Mouse (Mus musculus): ENCODE data around the gene Zdhhc22. TPM values are rescaled to one million over a fixed set of nuclear protein-coding genes. Genes with fewer than 3 reads are reported as not detected.
A peak's percentile ranks its signal among the peaks of the same experiment; 100 is the strongest.

The Zdhhc22 gene
- polyA plus RNA-seq, 1 experiment from 2014 or later: 0.72 TPM

- Histone ChIP-seq H3K9ac (replicated peaks; ENCODE audit: low read length) (no peak overlapping the region), H3K4me2 (ENCODE audit: low read depth, low read length) (no peak overlapping the region), H3K27ac (replicated peaks; ENCODE audit: low read depth, low read length) (no peak overlapping the region), H3K36me3 (replicated peaks; ENCODE audit: control insufficient read depth, insufficient read depth, low read depth, low read length) (no peaks in the 10 kb centered on the region), H3K4me3 (ENCODE audit: low read depth, low read length) (no peak overlapping the region), H3K27me3 (ENCODE audit: control insufficient read depth, insufficient read depth, low read length) (peaks cover 2% of the 10 kb centered on the region; the same call in 1 of the 2 replicates), H3K9me3 (replicated peaks; ENCODE audit: control insufficient read depth, low read length) (no peaks in the 10 kb centered on the region), H3K4me1 (ENCODE audit: control insufficient read depth, insufficient read depth, low read length) (no peaks in the 10 kb centered on the region; the same call in 1 of the 2 replicates)
- DNase-seq (ENCODE audit: low spot score): no peak
- ATAC-seq (replicated peaks; ENCODE audit: insufficient number of reproducible peaks, low FRiP score, low TSS enrichment, low read depth): no peak
- WGBS: 32% methylated on average over 15 of the region's 15 CpGs
These were observed 12.4 kb downstream of the Zdhhc22 start for GRCm38 (mm10) chr12:86977833-86978232.

DNA sequence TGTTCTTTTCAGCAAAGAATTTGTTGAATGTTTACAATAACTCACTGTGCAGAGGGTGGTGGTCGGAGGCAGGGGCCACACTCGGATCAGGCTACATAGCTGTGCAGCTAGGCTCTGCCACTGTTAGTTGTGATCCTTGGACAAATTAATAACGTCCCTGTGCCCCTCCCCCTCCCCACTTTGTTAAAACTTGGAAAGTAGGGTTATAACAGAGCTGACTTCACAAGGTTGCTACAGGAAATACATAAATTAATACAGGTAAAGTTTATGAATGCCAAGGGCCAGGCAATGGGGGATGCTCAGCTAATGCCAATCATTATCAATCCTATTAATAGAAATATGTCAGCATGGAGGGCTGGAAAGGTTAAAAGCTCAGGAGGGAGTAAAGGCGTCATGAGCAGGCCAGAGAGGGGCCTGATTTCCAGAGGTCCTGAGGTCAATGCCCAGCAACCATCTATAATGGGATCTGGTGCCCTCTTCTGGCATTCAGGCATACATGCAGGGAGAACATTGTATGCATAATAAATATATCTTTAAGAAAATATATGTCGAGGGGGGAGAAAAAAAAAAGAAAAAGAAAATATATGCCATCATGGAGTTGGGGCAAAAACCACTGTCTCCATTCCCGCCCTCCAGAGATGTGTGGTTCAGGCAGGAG, 13.6 kb downstream of the Zdhhc22 start:
- Histone ChIP-seq H3K36me3 (replicated peaks; ENCODE audit: control insufficient read depth, insufficient read depth, low read depth, low read length) (no peaks in the 10 kb centered on the region), H3K4me1 (ENCODE audit: control insufficient read depth, insufficient read depth, low read length) (no peaks in the 10 kb centered on the region; the same call in 1 of the 2 replicates), H3K9me3 (replicated peaks; ENCODE audit: control insufficient read depth, low read length) (no peaks in the 10 kb centered on the region), H3K27ac (replicated peaks; ENCODE audit: low read depth, low read length) (no peak overlapping the region), H3K4me3 (ENCODE audit: low read depth, low read length) (no peak overlapping the region), H3K9ac (replicated peaks; ENCODE audit: low read length) (no peak overlapping the region), H3K27me3 (ENCODE audit: control insufficient read depth, insufficient read depth, low read length) (peaks cover 2% of the 10 kb centered on the region; the same call in 1 of the 2 replicates), H3K4me2 (ENCODE audit: low read depth, low read length) (no peak overlapping the region)
- ATAC-seq (replicated peaks; ENCODE audit: insufficient number of reproducible peaks, low FRiP score, low TSS enrichment, low read depth) (no peak), DNase-seq (ENCODE audit: low spot score) (no peak)
- WGBS: 60% methylated on average over 6 of the region's 6 CpGs

DNA sequence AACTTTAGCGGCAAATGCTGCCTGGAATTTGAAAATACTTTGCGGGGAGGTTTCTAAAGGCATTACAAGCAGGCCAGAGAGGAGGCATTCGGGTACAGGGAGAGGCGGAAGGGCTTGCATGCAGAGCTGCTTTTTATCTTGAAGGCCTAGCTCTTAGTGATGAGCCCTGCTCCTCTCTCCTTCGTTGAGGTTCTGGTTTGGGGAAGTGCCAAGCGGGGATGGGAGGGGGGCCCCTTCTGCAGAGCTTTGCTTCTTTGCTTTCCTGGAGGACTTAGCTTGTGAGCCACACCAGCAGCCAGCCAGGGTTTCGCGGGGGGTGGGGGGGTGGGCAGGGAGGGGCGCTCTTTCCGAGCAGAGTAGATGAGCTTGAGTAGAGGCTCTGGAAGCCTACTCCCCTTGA, 14.5 kb downstream of the Zdhhc22 start:
- Histone ChIP-seq H3K9me3 (replicated peaks; ENCODE audit: control insufficient read depth, low read length) (no peaks in the 10 kb centered on the region), H3K4me3 (ENCODE audit: low read depth, low read length) (no peak overlapping the region), H3K27me3 (ENCODE audit: control insufficient read depth, insufficient read depth, low read length) (peaks cover 2% of the 10 kb centered on the region; the same call in 1 of the 2 replicates), H3K27ac (replicated peaks; ENCODE audit: low read depth, low read length) (no peak overlapping the region), H3K9ac (replicated peaks; ENCODE audit: low read length) (no peak overlapping the region), H3K4me2 (ENCODE audit: low read depth, low read length) (no peak overlapping the region), H3K4me1 (ENCODE audit: control insufficient read depth, insufficient read depth, low read length) (no peaks in the 10 kb centered on the region; the same call in 1 of the 2 replicates), H3K36me3 (replicated peaks; ENCODE audit: control insufficient read depth, insufficient read depth, low read depth, low read length) (no peaks in the 10 kb centered on the region)
- 43% methylated on average over 10 of the region's 10 CpGs for WGBS
- DNase-seq (ENCODE audit: low spot score) (no peak), ATAC-seq (replicated peaks; ENCODE audit: insufficient number of reproducible peaks, low FRiP score, low TSS enrichment, low read depth) (no peak)

DNA sequence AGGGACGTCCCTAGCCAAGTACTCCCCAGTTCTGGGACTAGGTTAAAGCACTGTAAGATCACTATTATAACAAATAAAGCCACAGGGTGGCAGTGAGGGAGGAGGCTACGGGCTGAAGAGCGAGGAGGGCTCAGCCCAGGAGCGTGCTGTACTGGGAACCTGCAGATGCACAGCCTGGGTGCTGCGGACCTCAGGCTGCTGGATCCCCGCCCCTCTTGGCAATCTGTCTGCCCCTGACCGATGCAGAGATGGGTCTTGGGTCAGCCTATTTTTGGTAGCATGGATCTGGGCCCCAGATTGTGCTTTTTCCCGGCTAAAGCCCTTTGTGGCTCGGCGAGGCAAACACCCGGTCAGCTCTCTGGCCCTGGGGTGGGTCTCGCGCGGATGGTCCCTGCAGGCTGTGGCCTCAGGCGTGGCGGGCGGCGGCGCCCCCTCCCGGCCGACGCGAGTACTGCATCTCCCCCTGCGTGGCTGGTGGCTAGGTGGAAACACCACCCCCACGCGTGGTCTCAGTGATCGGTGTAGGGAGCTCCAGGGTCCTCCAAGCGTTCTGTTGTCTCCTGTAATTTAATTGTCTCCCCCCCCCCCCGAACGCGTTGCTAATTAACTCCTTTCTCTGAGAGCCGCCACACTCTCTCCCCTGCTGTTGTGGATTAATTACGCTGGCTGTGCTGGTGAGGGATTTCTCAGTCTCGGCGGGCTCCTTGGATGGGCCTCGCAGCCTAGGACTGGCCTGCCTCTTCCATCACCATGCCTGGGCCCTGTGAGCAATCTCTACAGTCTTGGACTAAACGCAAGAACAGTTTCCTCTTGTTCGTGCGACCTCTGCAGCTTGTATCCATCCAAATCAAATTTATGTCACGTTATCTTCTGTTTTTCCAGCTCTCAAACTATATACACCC, 15.6 kb downstream of the Zdhhc22 start:
- H3K9ac ChIP-seq (replicated peaks; ENCODE audit: low read length): peak overlapping the region; percentile 34
- DNase-seq (ENCODE audit: low spot score) (peak; percentile 64), ATAC-seq (replicated peaks; ENCODE audit: insufficient number of reproducible peaks, low FRiP score, low TSS enrichment, low read depth) (peak; percentile 49)
- H3K4me1 ChIP-seq (ENCODE audit: control insufficient read depth, insufficient read depth, low read length): no peaks in the 10 kb centered on the region; the same call in 1 of the 2 replicates
- H3K4me3 ChIP-seq (ENCODE audit: low read depth, low read length): peak overlapping the region; percentile 26; the same call in 1 of the 2 replicates
- H3K9me3 ChIP-seq (replicated peaks; ENCODE audit: control insufficient read depth, low read length): no peaks in the 10 kb centered on the region
- peak overlapping the region; percentile 52 for H3K4me2 ChIP-seq (ENCODE audit: low read depth, low read length)
- H3K27me3 ChIP-seq (ENCODE audit: control insufficient read depth, insufficient read depth, low read length): peaks cover 2% of the 10 kb centered on the region; the same call in 1 of the 2 replicates
- WGBS: 6% methylated on average over 40 of the region's 40 CpGs
- no peak overlapping the region for H3K27ac ChIP-seq (replicated peaks; ENCODE audit: low read depth, low read length)
- no peaks in the 10 kb centered on the region for H3K36me3 ChIP-seq (replicated peaks; ENCODE audit: control insufficient read depth, insufficient read depth, low read depth, low read length)

GRCm38 (mm10) chr12:86973706-86974105, 16.5 kb downstream of the Zdhhc22 start:
- no peaks in the 10 kb centered on the region; the same call in 1 of the 2 replicates for H3K4me1 ChIP-seq (ENCODE audit: control insufficient read depth, insufficient read depth, low read length)
- WGBS: 30% methylated on average over 8 of the region's 8 CpGs
- ATAC-seq (replicated peaks; ENCODE audit: insufficient number of reproducible peaks, low FRiP score, low TSS enrichment, low read depth) (no peak), DNase-seq (ENCODE audit: low spot score) (no peak)
- H3K27ac ChIP-seq (replicated peaks; ENCODE audit: low read depth, low read length): no peak overlapping the region
- H3K27me3 ChIP-seq (ENCODE audit: control insufficient read depth, insufficient read depth, low read length): peaks cover 2% of the 10 kb centered on the region; the same call in 1 of the 2 replicates
- H3K9ac ChIP-seq (replicated peaks; ENCODE audit: low read length): no peak overlapping the region
- H3K4me3 ChIP-seq (ENCODE audit: low read depth, low read length): no peak overlapping the region
- H3K4me2 ChIP-seq (ENCODE audit: low read depth, low read length): no peak overlapping the region
- no peaks in the 10 kb centered on the region for H3K36me3 ChIP-seq (replicated peaks; ENCODE audit: control insufficient read depth, insufficient read depth, low read depth, low read length)
- H3K9me3 ChIP-seq (replicated peaks; ENCODE audit: control insufficient read depth, low read length): no peaks in the 10 kb centered on the region

DNA sequence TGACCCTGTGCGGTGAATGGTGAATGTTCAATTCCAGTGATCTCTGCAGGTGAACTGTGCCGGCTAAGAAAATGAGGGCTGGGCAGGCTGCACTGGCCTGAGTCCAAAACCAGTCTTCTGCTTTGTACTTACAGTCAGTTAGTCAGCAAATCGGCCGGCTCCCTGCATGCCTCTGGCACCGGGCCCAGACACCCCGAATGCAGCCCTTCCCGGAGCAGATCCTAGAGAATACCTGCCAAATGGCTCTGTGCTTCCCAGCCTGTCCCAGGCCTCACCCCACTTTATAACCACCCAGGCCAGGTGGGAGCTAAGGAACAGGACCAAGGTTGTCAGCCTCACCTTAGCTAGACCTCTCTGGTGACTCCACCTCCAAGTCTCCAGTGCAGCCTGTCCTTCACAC, 17.0 kb downstream of the Zdhhc22 start:
- H3K9ac ChIP-seq (replicated peaks; ENCODE audit: low read length): no peak overlapping the region
- no peaks in the 10 kb centered on the region for H3K36me3 ChIP-seq (replicated peaks; ENCODE audit: control insufficient read depth, insufficient read depth, low read depth, low read length)
- no peak overlapping the region for H3K27ac ChIP-seq (replicated peaks; ENCODE audit: low read depth, low read length)
- WGBS: 75% methylated on average over 7 of the region's 7 CpGs
- H3K4me3 ChIP-seq (ENCODE audit: low read depth, low read length): no peak overlapping the region
- H3K4me2 ChIP-seq (ENCODE audit: low read depth, low read length): no peak overlapping the region
- ATAC-seq (replicated peaks; ENCODE audit: insufficient number of reproducible peaks, low FRiP score, low TSS enrichment, low read depth): no peak
- no peaks in the 10 kb centered on the region for H3K9me3 ChIP-seq (replicated peaks; ENCODE audit: control insufficient read depth, low read length)
- no peak for DNase-seq (ENCODE audit: low spot score)
- H3K4me1 ChIP-seq (ENCODE audit: control insufficient read depth, insufficient read depth, low read length): no peaks in the 10 kb centered on the region; the same call in 1 of the 2 replicates
- peaks cover 2% of the 10 kb centered on the region; the same call in 1 of the 2 replicates for H3K27me3 ChIP-seq (ENCODE audit: control insufficient read depth, insufficient read depth, low read length)

GRCm38 (mm10) chr12:86971089-86971488, 19.1 kb downstream of the Zdhhc22 start:
- 89% methylated on average over 7 of the region's 7 CpGs for WGBS
- no peaks in the 10 kb centered on the region for H3K36me3 ChIP-seq (replicated peaks; ENCODE audit: control insufficient read depth, insufficient read depth, low read depth, low read length)
- no peak for ATAC-seq (replicated peaks; ENCODE audit: insufficient number of reproducible peaks, low FRiP score, low TSS enrichment, low read depth)
- H3K27ac ChIP-seq (replicated peaks; ENCODE audit: low read depth, low read length): no peak overlapping the region
- H3K4me3 ChIP-seq (ENCODE audit: low read depth, low read length): no peak overlapping the region
- peaks cover 2% of the 10 kb centered on the region; the same call in 1 of the 2 replicates for H3K27me3 ChIP-seq (ENCODE audit: control insufficient read depth, insufficient read depth, low read length)
- H3K9me3 ChIP-seq (replicated peaks; ENCODE audit: control insufficient read depth, low read length): no peaks in the 10 kb centered on the region
- H3K4me2 ChIP-seq (ENCODE audit: low read depth, low read length): no peak overlapping the region
- DNase-seq (ENCODE audit: low spot score): no peak
- no peaks in the 10 kb centered on the region; the same call in 1 of the 2 replicates for H3K4me1 ChIP-seq (ENCODE audit: control insufficient read depth, insufficient read depth, low read length)
- no peak overlapping the region for H3K9ac ChIP-seq (replicated peaks; ENCODE audit: low read length)

DNA sequence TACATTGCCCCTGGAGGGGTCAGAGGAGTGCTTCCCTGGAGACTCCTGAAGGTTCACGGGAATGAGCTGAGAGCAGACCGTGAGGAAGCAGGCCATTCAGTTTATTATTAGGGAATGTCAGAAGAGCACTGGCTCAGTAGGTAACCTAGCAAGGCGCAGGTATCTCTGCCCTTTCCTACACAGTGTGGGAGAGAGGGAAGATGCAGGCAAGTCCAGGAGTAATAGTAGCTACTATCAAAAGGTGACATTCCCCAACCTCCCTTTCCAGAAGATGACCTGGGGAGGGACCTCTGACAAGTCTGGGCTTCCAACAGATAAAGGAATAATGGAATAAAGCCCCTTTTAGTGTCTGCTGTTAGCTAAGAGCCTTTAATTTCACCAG, 21.0 kb downstream of the Zdhhc22 start:
- no peaks in the 10 kb centered on the region for H3K9me3 ChIP-seq (replicated peaks; ENCODE audit: control insufficient read depth, low read length)
- H3K27me3 ChIP-seq (ENCODE audit: control insufficient read depth, insufficient read depth, low read length): no peaks in the 10 kb centered on the region
- ATAC-seq (replicated peaks; ENCODE audit: insufficient number of reproducible peaks, low FRiP score, low TSS enrichment, low read depth) (no peak), DNase-seq (ENCODE audit: low spot score) (no peak)
- no peak overlapping the region for H3K9ac ChIP-seq (replicated peaks; ENCODE audit: low read length)
- 68% methylated on average over 3 of the region's 3 CpGs for WGBS
- H3K27ac ChIP-seq (replicated peaks; ENCODE audit: low read depth, low read length): no peak overlapping the region
- H3K4me3 ChIP-seq (ENCODE audit: low read depth, low read length): no peak overlapping the region
- H3K36me3 ChIP-seq (replicated peaks; ENCODE audit: control insufficient read depth, insufficient read depth, low read depth, low read length): no peaks in the 10 kb centered on the region
- no peaks in the 10 kb centered on the region for H3K4me1 ChIP-seq (ENCODE audit: control insufficient read depth, insufficient read depth, low read length)
- no peak overlapping the region for H3K4me2 ChIP-seq (ENCODE audit: low read depth, low read length)
